Mouse (Mus musculus) thymus, postnatal 0 days (tissue): ENCODE measurements around the gene Nfkbie. TPM values are rescaled to one million over a fixed set of nuclear protein-coding genes. Genes with fewer than 3 reads are reported as not detected.

ENCODE experiments used
- DNase-seq: peaks from one replicate; pipeline ENCODE4 v3.0.0-alpha.2; 2015; ENCODE audit warnings: low spot score
- polyA plus RNA-seq: library from polyadenylated mRNA; unstranded; fragments of >200 nt; fragmentation: Nextera tagmentation; extraction: Ambion mirVana; gene quantifications from 2 replicates; pipeline ENCODE4 v1.2.1, GENCODE M21; 2015

Gene Nfkbie
- polyA plus RNA-seq, 1 experiment from 2014 or later = 80.2 TPM

GRCm38 (mm10) chr17:45559732-45560525 lies 4.4 kb downstream of the Nfkbie start:
- DNase-seq = no peak

- DNase-seq = no peak
Measured at GRCm38 (mm10) chr17:45563216-45563615, 7.7 kb downstream of the Nfkbie start.

DNA sequence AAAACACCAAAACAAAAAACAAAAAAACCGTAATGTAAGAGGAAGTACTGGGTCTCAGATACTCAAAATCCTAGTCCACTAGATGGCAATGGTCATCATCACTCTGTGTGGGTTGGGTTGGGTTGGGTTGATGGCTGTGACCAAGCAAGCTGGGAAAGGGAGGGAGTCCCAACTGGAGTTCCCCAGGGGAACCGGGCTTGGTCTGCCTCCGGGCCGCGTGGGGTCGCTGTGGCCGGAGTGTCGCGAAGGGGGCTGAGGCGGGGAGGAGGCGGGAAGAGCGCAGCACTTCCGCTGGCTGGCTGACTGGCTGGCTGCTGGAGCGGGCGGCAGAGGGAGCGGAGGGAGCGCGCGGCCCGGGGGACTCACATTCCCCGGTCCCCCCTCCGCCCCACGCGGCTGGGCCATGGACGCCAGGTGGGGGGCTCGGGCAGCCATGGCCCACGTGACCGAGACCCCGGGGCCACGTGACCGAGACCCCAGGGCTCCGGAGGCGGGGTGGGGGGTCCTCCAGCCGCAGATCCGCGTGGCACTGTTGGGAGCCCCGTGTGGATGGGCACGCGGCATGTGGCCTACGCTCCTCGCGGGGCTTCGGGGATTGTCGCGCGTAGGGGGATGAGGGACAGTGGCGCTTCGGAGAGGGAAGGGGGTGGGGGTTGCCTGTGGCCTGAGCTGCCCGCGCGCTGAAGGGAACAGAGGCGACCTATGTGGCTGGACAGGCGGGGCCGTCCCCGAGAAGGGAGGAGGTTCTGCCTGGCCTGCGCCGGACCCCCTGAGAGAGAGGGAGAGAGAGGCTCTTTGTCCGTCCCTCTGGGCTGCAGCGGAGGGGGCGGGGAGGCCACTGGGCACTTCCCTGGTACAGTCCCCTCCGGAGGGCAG lies 8.4 kb downstream of the Nfkbie start, which contains the start of gene Slc35b2:
TSS of gene Slc35b2 (plus strand) at position 220 of the 876 bp plus-strand sequence.
- DNase-seq = peak; percentile 87

DNA sequence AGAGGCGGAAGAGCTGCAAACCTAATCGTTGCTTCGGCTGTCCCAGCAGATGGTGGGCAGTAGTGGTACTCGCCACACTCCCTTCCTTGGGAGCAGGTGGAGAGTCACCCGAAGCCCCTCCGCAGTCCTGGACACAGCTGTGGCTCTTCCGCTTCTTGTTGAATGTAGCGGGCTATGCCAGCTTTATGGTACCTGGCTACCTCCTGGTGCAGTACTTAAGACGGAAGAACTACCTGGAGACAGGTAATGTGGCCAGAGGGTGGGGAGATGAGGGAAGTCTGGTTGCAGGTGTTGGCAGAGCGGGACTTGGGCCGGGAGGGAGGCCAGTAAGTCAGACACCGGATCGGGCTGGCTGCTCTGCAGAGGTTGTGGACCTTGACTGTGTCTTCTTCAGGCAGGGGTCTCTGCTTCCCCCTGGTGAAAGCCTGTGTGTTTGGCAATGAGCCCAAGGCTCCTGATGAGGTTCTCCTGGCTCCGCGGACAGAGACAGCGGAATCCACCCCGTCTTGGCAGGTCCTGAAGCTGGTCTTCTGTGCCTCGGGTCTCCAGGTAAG lies 9.1 kb downstream of the Nfkbie start:
- no peak for DNase-seq

- no peak for DNase-seq
Measured at GRCm38 (mm10) chr17:45565103-45565502, 9.6 kb downstream of the Nfkbie start.

DNA sequence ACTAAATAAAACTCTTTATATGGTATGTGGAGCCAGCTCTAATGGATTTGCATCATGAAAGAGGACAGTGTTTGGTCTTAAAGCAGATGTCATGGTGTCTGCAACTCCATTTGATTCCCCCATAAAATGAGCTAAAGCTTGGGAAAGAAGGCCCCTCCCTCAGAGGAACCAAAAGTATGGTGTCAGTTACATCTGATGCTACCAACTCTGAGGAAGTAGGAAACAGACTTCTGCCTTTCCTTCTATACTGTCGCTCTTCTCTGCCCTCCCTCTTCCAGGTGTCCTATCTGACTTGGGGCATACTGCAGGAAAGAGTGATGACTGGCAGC lies 10.5 kb downstream of the Nfkbie start:
- no peak for DNase-seq

DNA sequence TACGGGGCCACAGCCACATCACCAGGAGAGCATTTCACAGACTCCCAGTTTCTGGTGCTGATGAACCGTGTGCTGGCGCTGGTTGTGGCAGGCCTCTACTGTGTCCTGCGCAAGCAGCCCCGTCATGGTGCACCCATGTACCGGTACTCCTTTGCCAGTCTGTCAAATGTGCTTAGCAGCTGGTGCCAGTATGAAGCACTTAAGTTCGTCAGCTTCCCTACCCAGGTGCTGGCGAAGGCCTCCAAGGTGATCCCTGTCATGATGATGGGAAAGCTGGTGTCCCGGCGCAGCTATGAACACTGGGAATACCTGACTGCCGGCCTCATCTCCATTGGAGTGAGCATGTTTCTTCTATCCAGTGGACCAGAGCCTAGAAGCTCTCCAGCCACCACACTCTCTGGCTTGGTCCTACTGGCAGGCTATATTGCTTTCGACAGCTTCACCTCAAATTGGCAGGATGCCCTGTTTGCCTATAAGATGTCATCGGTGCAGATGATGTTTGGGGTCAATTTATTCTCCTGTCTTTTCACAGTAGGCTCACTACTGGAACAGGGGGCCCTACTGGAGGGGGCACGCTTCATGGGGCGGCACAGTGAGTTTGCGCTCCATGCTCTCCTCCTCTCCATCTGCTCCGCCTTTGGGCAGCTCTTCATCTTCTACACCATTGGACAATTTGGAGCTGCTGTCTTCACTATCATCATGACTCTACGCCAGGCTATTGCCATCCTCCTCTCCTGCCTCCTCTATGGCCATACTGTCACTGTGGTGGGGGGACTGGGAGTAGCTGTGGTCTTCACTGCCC lies 11.1 kb downstream of the Nfkbie start:
- no peak for DNase-seq

- no peak for DNase-seq
Measured at GRCm38 (mm10) chr17:45567162-45567601, 11.7 kb downstream of the Nfkbie start.

DNA sequence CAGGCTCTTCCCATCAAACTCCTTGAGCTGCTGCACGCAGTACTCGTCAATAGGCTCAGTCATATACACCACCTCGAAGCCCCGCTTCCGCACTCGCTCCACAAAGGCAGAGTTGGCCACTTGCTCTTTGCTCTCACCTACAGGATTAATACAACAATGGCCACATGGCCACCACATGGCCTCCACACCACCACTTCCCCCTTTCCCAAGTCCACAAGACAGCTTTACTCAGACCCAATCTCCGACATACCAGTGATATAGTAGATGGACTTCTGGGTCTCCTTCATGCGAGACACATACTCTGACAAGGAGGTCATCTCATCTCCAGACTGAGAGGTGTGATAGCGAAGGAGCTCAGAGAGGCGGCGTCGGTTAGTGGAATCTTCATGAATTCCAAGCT lies 13.5 kb downstream of the Nfkbie start:
- DNase-seq = no peak

- DNase-seq = no peak
Measured at GRCm38 (mm10) chr17:45569999-45570398, 14.5 kb downstream of the Nfkbie start.

DNA sequence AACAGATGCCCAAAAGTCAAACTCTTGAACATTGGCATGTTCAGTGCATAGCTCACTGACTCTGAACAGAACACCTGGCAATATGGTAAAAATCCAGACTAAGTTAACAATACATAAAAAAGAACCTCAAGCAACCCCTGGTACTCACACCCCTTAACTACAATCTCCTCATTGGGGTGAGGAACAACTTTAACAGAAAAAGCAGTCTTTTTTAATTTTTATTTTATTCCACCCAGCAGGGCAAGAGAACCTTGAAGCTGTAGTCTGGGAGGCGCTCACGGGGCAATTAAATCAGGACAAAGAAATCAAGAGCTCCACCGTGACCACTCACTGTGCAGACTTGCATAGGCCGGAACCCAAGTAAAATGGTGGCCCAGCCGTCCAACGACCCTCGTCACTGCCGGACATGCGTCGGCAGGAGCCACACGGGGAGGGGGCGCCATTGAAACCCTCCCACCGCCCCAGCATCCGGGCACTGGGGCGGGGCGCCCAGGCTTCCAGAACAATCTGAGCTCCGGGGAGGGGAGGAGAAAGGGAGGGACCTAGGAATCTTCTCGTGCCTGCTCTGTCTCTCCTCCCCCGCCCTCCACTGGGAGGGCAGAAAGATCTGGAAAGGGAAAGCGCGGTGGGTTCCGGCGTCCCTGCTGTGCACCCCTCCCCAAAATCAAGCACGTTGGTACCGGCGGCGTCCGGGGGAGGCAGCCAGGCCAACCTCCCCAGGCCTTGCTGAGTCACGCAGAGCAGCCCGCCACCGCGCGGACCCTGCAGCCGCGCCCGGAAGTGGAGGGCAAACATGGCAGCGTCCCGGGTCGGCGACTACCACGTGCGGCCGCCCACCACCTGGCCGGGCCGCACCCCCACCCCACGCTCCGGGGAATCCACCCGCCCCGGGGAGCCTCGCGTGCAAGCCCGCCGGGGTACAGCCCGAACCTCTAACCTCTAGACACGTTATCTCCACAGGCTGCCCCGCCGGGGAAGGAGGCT lies 16.9 kb downstream of the Nfkbie start:
- DNase-seq = peak; percentile 76

DNA sequence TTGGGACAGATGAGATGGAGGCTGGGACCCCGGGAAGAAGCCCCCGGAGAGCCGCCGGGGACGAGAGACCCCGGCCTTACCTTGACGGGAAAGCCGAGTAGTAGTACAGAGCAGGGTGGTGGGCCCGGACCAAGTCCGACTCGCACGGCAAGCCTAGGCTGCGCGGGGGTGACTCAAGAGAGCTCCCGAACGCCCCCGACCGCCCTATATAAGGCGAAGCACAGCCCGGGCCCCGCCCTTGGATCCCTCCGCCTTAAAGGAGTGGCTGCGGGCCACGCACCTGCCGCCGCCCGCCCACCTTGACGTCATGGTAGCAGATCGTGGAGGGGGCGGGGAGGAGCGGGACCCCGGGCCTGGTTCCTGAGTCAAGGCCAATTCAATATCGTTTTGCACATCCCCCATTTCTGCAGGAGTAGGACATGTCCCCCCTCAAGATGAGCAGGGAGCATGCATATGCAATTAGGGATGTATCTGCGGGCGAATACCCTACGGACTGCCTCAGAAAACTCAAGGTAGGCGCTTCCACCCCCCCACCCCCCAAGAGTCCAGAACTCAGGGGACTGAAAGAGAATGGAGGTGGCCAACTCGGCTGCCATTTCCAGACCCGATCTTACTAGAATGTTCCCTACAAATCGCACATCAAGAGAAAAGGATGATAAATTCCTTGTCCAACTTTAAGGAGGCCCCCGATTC lies 17.7 kb downstream of the Nfkbie start, which contains the start of gene Hsp90ab1:
TSS of gene Hsp90ab1 (minus strand) at position 185 of the 693 bp plus-strand sequence.
- peak; percentile 99 for DNase-seq

GRCm38 (mm10) chr17:45573780-45574123 lies 18.2 kb downstream of the Nfkbie start:
- DNase-seq = peak; percentile 95

GRCm38 (mm10) chr17:45574129-45574761 lies 18.7 kb downstream of the Nfkbie start:
- peak; percentile 80 for DNase-seq

DNA sequence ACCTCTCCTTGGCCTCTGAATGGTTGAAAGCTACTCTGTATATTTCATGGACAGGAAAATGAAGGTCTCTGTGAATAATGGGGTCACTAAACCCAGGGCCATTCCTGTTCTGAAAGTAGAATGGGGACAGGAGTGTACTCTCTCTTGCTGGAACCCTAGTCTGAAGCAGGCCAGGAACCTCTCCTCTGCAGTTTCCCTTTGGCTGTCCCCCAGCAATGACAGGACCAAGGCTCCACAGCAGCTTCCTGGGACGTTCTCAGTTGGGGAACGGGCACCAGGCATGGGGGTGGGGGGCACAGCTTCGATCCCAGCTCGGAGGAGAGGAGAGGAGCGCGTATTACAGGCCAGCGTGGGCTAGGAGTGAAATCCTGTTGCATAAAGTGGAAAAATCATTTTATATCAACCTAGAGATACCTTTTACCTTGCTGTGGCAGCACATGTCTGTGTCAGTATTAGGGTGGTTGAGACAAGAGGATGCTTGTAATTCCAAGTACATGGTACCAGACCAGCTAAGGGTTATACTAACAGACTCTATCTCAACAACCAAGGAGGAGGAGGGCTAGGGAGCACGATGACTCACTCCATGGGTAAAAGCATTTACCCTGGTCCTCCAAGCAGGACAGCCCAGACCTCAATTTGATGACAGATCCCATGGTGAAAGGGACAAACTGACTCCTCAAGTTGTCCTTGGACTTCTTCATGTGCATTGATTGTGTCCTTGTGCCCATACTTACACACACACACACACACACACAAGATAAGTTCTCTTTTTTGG lies 19.8 kb downstream of the Nfkbie start:
- DNase-seq = no peak

DNA sequence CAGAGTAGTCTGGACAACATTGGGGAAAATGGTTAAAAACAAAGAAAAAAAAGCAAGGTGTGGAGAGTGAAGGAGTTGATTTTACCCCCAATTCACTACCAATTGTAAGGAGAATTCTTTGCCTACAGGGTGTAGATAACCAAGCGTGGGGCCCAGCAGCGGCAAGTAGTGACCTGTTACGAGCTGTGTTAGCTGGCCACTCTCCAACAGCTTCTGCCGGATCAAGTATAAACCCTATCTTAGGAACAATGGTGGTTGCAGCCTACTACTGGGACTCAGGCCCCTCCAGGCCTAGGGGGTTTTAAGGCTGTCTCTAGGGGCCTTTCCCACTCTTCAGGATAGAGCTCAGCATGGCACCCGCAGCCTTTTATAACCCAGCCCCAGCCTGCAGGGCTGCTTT lies 22.7 kb downstream of the Nfkbie start:
- no peak for DNase-seq

GRCm38 (mm10) chr17:45578843-45579242 lies 23.3 kb downstream of the Nfkbie start:
- peak; percentile 57 for DNase-seq

- no peak for DNase-seq
Measured at GRCm38 (mm10) chr17:45579554-45579953, 24.1 kb downstream of the Nfkbie start.
